Mouse (Mus musculus): Measurements from ENCODE around the gene 4932438H23Rik. TPM values are rescaled to one million over a fixed set of nuclear protein-coding genes. Genes with fewer than 3 reads are reported as not detected.

4932438H23Rik gene
- polyA plus RNA-seq, 1 experiment, result 1.6 TPM

- 51% methylated on average over 7 of the region's 7 CpGs for WGBS
- no peak for TF ChIP-seq POLR2A (IDR thresholded peaks at IDR 0.05; ENCODE audit: low read depth, low read length)
- TF ChIP-seq CTCF (IDR thresholded peaks at IDR 0.05; ENCODE audit: extremely low read depth, insufficient read length, insufficient replicate concordance, low read depth, low read length), result no peak
- H3K27me3 ChIP-seq (ENCODE audit: control insufficient read depth, insufficient read depth, low read length), result no peaks in the 10 kb centered on the region
Measured at GRCm38 (mm10) chr16:91116696-91117095, 21.8 kb upstream of the 4932438H23Rik start.

DNA sequence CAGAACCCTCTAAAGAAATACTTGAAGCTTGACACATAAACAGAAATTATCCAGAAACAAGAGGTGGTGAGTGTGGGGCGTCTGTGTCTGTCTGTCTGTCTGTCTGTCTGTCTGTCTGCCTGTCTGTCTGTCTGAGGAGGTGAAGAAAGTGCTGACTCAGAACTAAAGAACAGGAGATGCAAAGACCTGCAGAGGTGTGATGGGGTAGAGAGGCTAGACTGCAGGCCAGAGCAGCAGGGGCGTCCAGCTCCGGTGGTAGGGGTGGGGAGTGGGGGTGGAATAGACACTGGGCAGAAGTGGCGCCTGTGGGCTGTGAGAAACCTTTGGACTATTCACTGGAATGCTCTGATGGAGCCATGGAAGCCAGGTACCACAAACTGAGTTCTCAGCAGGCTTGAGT, 21.1 kb upstream of the 4932438H23Rik start:
- H3K4me3 ChIP-seq (ENCODE audit: low read depth, low read length), result no peak overlapping the region
- H3K27me3 ChIP-seq (ENCODE audit: control insufficient read depth, insufficient read depth, low read length), result no peaks in the 10 kb centered on the region
- H3K27ac ChIP-seq (ENCODE audit: insufficient read depth, low read depth, low read length), result no peak overlapping the region
- no peaks in the 10 kb centered on the region for H3K36me3 ChIP-seq (ENCODE audit: control insufficient read depth, insufficient read depth, low read length)
- WGBS, result 73% methylated on average over 4 of the region's 4 CpGs
- TF ChIP-seq CTCF (IDR thresholded peaks at IDR 0.05; ENCODE audit: extremely low read depth, insufficient read length, insufficient replicate concordance, low read depth, low read length), result no peak
- no peak for TF ChIP-seq POLR2A (IDR thresholded peaks at IDR 0.05; ENCODE audit: low read depth, low read length)
- no peaks in the 10 kb centered on the region for H3K4me1 ChIP-seq (ENCODE audit: control insufficient read depth, insufficient read depth, insufficient read length, low read length)

More at GRCm38 (mm10) chr16:91116696-91117095, 21.8 kb upstream of the 4932438H23Rik start:
- Histone ChIP-seq H3K36me3 (ENCODE audit: control insufficient read depth, insufficient read depth, low read length) (no peaks in the 10 kb centered on the region), H3K27ac (ENCODE audit: insufficient read depth, low read depth, low read length) (no peak overlapping the region), H3K4me3 (ENCODE audit: low read depth, low read length) (no peak overlapping the region), H3K4me1 (ENCODE audit: control insufficient read depth, insufficient read depth, insufficient read length, low read length) (no peaks in the 10 kb centered on the region)

GRCm38 (mm10) chr16:91110999-91111535, 16.1 kb upstream of the 4932438H23Rik start:
- no peak for TF ChIP-seq CTCF (IDR thresholded peaks at IDR 0.05; ENCODE audit: extremely low read depth, insufficient read length, insufficient replicate concordance, low read depth, low read length)
- no peak for TF ChIP-seq POLR2A (IDR thresholded peaks at IDR 0.05; ENCODE audit: low read depth, low read length)

DNA sequence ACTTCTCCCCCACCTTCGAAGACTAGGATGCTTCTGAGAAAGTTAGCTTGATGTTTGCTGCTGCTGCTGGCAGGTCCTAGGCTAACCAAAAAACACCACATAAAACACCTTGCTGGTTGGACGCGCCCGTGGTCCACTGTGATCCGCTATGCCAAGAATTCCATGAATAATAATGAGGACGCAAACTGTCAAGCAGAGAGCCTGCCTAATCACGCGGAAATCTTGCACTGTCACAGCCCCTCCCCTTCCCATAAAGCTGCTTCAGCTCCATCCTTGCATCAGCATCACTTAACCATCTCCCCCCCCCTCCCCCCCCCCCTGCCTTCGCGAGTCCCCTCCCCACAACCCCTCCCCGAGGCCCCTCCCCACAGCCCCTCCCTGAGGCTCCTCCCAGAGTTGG, 12.7 kb upstream of the 4932438H23Rik start:
- Histone ChIP-seq H3K36me3 (ENCODE audit: control insufficient read depth, insufficient read depth, low read length) (no peaks in the 10 kb centered on the region), H3K4me3 (ENCODE audit: low read depth, low read length) (no peak overlapping the region), H3K27ac (ENCODE audit: insufficient read depth, low read depth, low read length) (no peak overlapping the region), H3K27me3 (ENCODE audit: control insufficient read depth, insufficient read depth, low read length) (no peaks in the 10 kb centered on the region), H3K4me1 (ENCODE audit: control insufficient read depth, insufficient read depth, insufficient read length, low read length) (no peaks in the 10 kb centered on the region)
- WGBS, result 76% methylated on average over 11 of the region's 11 CpGs
- no peak for TF ChIP-seq CTCF (IDR thresholded peaks at IDR 0.05; ENCODE audit: extremely low read depth, insufficient read length, insufficient replicate concordance, low read depth, low read length)
- no peak for TF ChIP-seq POLR2A (IDR thresholded peaks at IDR 0.05; ENCODE audit: low read depth, low read length)

More at GRCm38 (mm10) chr16:91110999-91111535, 16.1 kb upstream of the 4932438H23Rik start:
- Histone ChIP-seq H3K27ac (ENCODE audit: insufficient read depth, low read depth, low read length) (no peak overlapping the region), H3K27me3 (ENCODE audit: control insufficient read depth, insufficient read depth, low read length) (no peaks in the 10 kb centered on the region), H3K4me1 (ENCODE audit: control insufficient read depth, insufficient read depth, insufficient read length, low read length) (no peaks in the 10 kb centered on the region), H3K4me3 (ENCODE audit: low read depth, low read length) (no peak overlapping the region), H3K36me3 (ENCODE audit: control insufficient read depth, insufficient read depth, low read length) (no peaks in the 10 kb centered on the region)
- WGBS, result 48% methylated on average over 11 of the region's 11 CpGs

DNA sequence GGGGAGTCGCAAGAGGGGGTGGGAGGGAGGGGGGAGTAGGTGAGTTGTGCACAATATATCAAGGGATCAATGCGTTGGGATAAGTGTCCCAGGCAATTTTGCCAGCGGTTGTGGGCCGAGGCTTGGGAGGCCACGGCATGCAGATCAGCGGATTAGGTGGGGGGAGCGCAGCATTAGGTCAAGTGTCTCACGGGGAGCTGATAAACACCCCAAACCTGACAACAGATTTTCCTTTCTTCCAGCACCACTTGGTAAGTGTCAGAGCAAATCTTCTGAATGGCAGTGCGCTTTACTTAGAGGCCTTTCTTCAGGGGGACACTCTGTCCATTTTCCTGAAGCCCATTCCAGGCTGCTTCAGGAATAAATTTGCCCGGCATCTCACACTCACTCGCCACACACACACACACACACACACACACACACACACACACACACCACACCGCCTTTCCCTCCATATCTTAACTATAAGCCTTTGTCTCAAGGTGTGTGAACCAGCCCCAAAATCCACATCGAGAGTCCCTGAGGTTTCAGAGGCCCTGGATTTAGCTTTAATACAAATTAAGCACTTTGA, 10.6 kb upstream of the 4932438H23Rik start:
- no peak overlapping the region for H3K27ac ChIP-seq (ENCODE audit: insufficient read depth, low read depth, low read length)
- H3K4me1 ChIP-seq (ENCODE audit: control insufficient read depth, insufficient read depth, insufficient read length, low read length), result no peaks in the 10 kb centered on the region
- H3K4me3 ChIP-seq (ENCODE audit: low read depth, low read length), result no peak overlapping the region
- no peak for TF ChIP-seq POLR2A (IDR thresholded peaks at IDR 0.05; ENCODE audit: low read depth, low read length)
- no peak for TF ChIP-seq CTCF (IDR thresholded peaks at IDR 0.05; ENCODE audit: extremely low read depth, insufficient read length, insufficient replicate concordance, low read depth, low read length)
- 40% methylated on average over 13 of the region's 13 CpGs for WGBS
- H3K36me3 ChIP-seq (ENCODE audit: control insufficient read depth, insufficient read depth, low read length), result no peaks in the 10 kb centered on the region
- H3K27me3 ChIP-seq (ENCODE audit: control insufficient read depth, insufficient read depth, low read length), result no peaks in the 10 kb centered on the region

GRCm38 (mm10) chr16:91104821-91105480, 10.0 kb upstream of the 4932438H23Rik start:
- H3K4me3 ChIP-seq (ENCODE audit: low read depth, low read length), result no peak overlapping the region
- H3K27ac ChIP-seq (ENCODE audit: insufficient read depth, low read depth, low read length), result no peak overlapping the region
- no peaks in the 10 kb centered on the region for H3K27me3 ChIP-seq (ENCODE audit: control insufficient read depth, insufficient read depth, low read length)
- no peaks in the 10 kb centered on the region for H3K4me1 ChIP-seq (ENCODE audit: control insufficient read depth, insufficient read depth, insufficient read length, low read length)
- H3K36me3 ChIP-seq (ENCODE audit: control insufficient read depth, insufficient read depth, low read length), result no peaks in the 10 kb centered on the region
- WGBS, result 36% methylated on average over 10 of the region's 10 CpGs
- TF ChIP-seq CTCF (IDR thresholded peaks at IDR 0.05; ENCODE audit: extremely low read depth, insufficient read length, insufficient replicate concordance, low read depth, low read length), result no peak
- no peak for TF ChIP-seq POLR2A (IDR thresholded peaks at IDR 0.05; ENCODE audit: low read depth, low read length)

DNA sequence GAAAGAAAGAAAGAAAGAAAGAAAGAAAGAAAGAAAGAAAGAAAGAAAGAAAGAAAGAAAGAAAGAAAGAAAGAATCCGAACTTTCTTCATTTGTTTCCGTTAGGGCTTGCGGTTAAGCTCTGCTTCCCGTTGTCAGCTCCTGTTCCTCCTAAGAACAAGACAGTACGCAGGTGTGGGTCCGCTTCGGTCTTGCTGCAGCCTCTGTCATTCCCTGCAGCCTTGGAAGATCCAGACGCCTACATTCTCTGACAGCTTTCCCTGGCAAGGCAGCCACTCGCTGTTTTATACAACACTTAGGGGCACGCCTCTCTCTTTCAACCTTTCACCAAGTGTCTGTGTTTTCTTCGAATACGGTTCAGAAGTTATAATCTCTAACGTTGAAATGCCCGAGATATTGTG, 8.5 kb upstream of the 4932438H23Rik start:
- Histone ChIP-seq H3K4me3 (ENCODE audit: low read depth, low read length) (no peak overlapping the region), H3K27me3 (ENCODE audit: control insufficient read depth, insufficient read depth, low read length) (no peaks in the 10 kb centered on the region), H3K4me1 (ENCODE audit: control insufficient read depth, insufficient read depth, insufficient read length, low read length) (no peaks in the 10 kb centered on the region), H3K27ac (ENCODE audit: insufficient read depth, low read depth, low read length) (no peak overlapping the region), H3K36me3 (ENCODE audit: control insufficient read depth, insufficient read depth, low read length) (no peaks in the 10 kb centered on the region)
- 76% methylated on average over 14 of the region's 14 CpGs for WGBS
- no peak for TF ChIP-seq CTCF (IDR thresholded peaks at IDR 0.05; ENCODE audit: extremely low read depth, insufficient read length, insufficient replicate concordance, low read depth, low read length)
- no peak for TF ChIP-seq POLR2A (IDR thresholded peaks at IDR 0.05; ENCODE audit: low read depth, low read length)
